Mouse (Mus musculus): Measurements from ENCODE around the gene Axin2.

- no peak for TF ChIP-seq POLR2A (IDR thresholded peaks at IDR 0.05; ENCODE audit: insufficient read depth, low read length)
- no peak for TF ChIP-seq CTCF (IDR thresholded peaks at IDR 0.05; ENCODE audit: low read depth, low read length)
Measured at GRCm38 (mm10) chr11:108933835-108934234, 13.7 kb downstream of the Axin2 start.
